Mouse (Mus musculus) testis, adult 2 months (tissue): ENCODE results near the gene Gm20479.

Source experiments
- CTCF ChIP-seq: fragments of 200-500 bp; IDR thresholded peaks from 2 replicates; pipeline ENCODE4 v1.5.1; 2012; ENCODE audit warnings: low read depth, mild to moderate bottlenecking, inconsistent platforms, low read length, moderate library complexity; ENCODE audit not compliant: control insufficient read depth, insufficient read depth, insufficient replicate concordance
- POLR2A ChIP-seq: fragments of 200-500 bp; IDR thresholded peaks from 2 replicates; pipeline ENCODE4 v1.6.1; 2012; ENCODE audit warnings: low read depth, mild to moderate bottlenecking, inconsistent platforms, low read length, moderate library complexity; ENCODE audit not compliant: control insufficient read depth

- TF ChIP-seq CTCF (no peak), POLR2A (no peak)
Observed at GRCm38 (mm10) chr7:27375274-27375673, 18.1 kb upstream of the Gm20479 start.
